Mouse (Mus musculus): Measurements from ENCODE around the gene Ufsp2.
A peak's percentile ranks its signal among the peaks of the same experiment; 100 is the strongest.

Gene Ufsp2

GRCm38 (mm10) chr8:45975126-45975836, at the start of gene Ufsp2, which contains the start of gene 1700029J07Rik:
Ufsp2 (plus strand) TSS chr8:45975528.
1700029J07Rik (minus strand) TSS chr8:45975252.
- peak; percentile 99 for DNase-seq

- DNase-seq = peak; percentile 95
Observed at GRCm38 (mm10) chr8:45934582-45935014, 40.7 kb upstream of the Ufsp2 start, which contains the start of gene Ccdc110. Ccdc110 (plus strand) TSS chr8:45934619.

- DNase-seq = no peak
Observed at GRCm38 (mm10) chr8:45936986-45937385, 38.3 kb upstream of the Ufsp2 start.

- no peak for DNase-seq
Observed at GRCm38 (mm10) chr8:45946283-45946682, 29.0 kb upstream of the Ufsp2 start.

GRCm38 (mm10) chr8:45950622-45951021, 24.7 kb upstream of the Ufsp2 start:
- DNase-seq = no peak

- no peak for DNase-seq
Observed at GRCm38 (mm10) chr8:45970894-45971293, 4.4 kb upstream of the Ufsp2 start.

- DNase-seq = no peak
Observed at GRCm38 (mm10) chr8:45973988-45974505, 1.3 kb upstream of the Ufsp2 start.

GRCm38 (mm10) chr8:45975837-45976468, 625 bp downstream of the Ufsp2 start:
- no peak for DNase-seq

GRCm38 (mm10) chr8:45986665-45987064, 11.3 kb downstream of the Ufsp2 start:
- DNase-seq = no peak

GRCm38 (mm10) chr8:45988189-45988588, 12.9 kb downstream of the Ufsp2 start:
- no peak for DNase-seq

GRCm38 (mm10) chr8:45990631-45991310, 15.4 kb downstream of the Ufsp2 start:
- no peak for DNase-seq

- DNase-seq = no peak
Observed at GRCm38 (mm10) chr8:45994111-45994510, 18.8 kb downstream of the Ufsp2 start.

- DNase-seq = no peak
Observed at GRCm38 (mm10) chr8:45995576-45995975, 20.2 kb downstream of the Ufsp2 start.

- DNase-seq = no peak
Observed at GRCm38 (mm10) chr8:45998228-45998627, 22.9 kb downstream of the Ufsp2 start.

GRCm38 (mm10) chr8:45999138-45999783, 23.9 kb downstream of the Ufsp2 start, which contains the start of gene Lrp2bp:
Lrp2bp (plus strand) TSS chr8:45999303.
- DNase-seq = peak; percentile 26

- peak; percentile 98 for DNase-seq
Observed at GRCm38 (mm10) chr8:45999784-46000705, 24.7 kb downstream of the Ufsp2 start.

GRCm38 (mm10) chr8:46005596-46005995, 30.3 kb downstream of the Ufsp2 start, which contains the start of gene Ankrd37:
Ankrd37 (minus strand) TSS chr8:46005707.
- no peak for DNase-seq

GRCm38 (mm10) chr8:46007050-46007672, 31.8 kb downstream of the Ufsp2 start:
- no peak for DNase-seq

- no peak for DNase-seq
Observed at GRCm38 (mm10) chr8:46010306-46010705, 35.0 kb downstream of the Ufsp2 start.

GRCm38 (mm10) chr8:46010746-46011680, 35.7 kb downstream of the Ufsp2 start:
- DNase-seq = peak; percentile 31

Data from layer of hippocampus, adult 9-11 months (tissue).